Mouse (Mus musculus) MEL (cell line): Measurements from ENCODE around the gene Plk2.

Experiments used
- BHLHE40 ChIP-seq: IDR thresholded peaks from 2 replicates; pipeline ENCODE4 v1.6.1; 2012; ENCODE audit warnings: low read depth, mild to moderate bottlenecking, inconsistent platforms, low read length, improper control_type of control experiment, borderline replicate concordance
- CTCF ChIP-seq, 3 experiments: IDR thresholded peaks in 2 of 3; conservative IDR thresholded peaks in 1 of 3; 2 replicates each; pipeline ENCODE4 v1.5.1; 2011 to 2012; ENCODE audit warnings: low read length in 3 of 3, low read depth in 2 of 3, mild to moderate bottlenecking in 2 of 3, improper control_type of control experiment in 1 of 3, inconsistent platforms in 1 of 3, mixed read lengths in 1 of 3, moderate library complexity in 1 of 3; ENCODE audit not compliant: control insufficient read depth in 1 of 3, insufficient read depth in 1 of 3, poor library complexity in 1 of 3, severe bottlenecking in 1 of 3
- E2F4 ChIP-seq: IDR thresholded peaks from 2 replicates; pipeline ENCODE4 v1.6.1; 2011; ENCODE audit warnings: low read depth, low read length, improper control_type of control experiment, borderline replicate concordance
- EP300 ChIP-seq, 2 experiments: IDR thresholded peaks; 2 replicates each; pipeline ENCODE4 v1.6.1; 2011; ENCODE audit warnings: improper control_type of control experiment in 2 of 2, low read length in 2 of 2, low read depth in 1 of 2, mild to moderate bottlenecking in 1 of 2
- GABPA ChIP-seq: IDR thresholded peaks from 2 replicates; pipeline ENCODE4 v1.6.1; 2012; ENCODE audit warnings: low read depth, mild to moderate bottlenecking, inconsistent platforms, low read length, improper control_type of control experiment, moderate library complexity
- HCFC1 ChIP-seq: IDR thresholded peaks from 2 replicates; pipeline ENCODE4 v1.6.1; 2012; ENCODE audit warnings: low read depth, mild to moderate bottlenecking, inconsistent platforms, low read length, improper control_type of control experiment, moderate library complexity
- JUND ChIP-seq: IDR thresholded peaks from 2 replicates; pipeline ENCODE4 v1.6.1; 2011; ENCODE audit warnings: low read depth, mild to moderate bottlenecking, improper control_type of control experiment, low read length
- MEF2A ChIP-seq: IDR thresholded peaks from 2 replicates; pipeline ENCODE4 v1.6.1; 2014; ENCODE audit warnings: low read depth, mild to moderate bottlenecking, inconsistent platforms, low read length, improper control_type of control experiment; ENCODE audit not compliant: poor library complexity, insufficient replicate concordance, severe bottlenecking; ENCODE audit errors: extremely low read depth
- MYC ChIP-seq: IDR thresholded peaks from 2 replicates; pipeline ENCODE4 v1.6.1; 2011; ENCODE audit warnings: low read depth, mild to moderate bottlenecking, low read length, improper control_type of control experiment, moderate library complexity
- POLR2A ChIP-seq, 2 experiments: IDR thresholded peaks; 2 replicates each; pipeline ENCODE4 v1.6.1; 2011 to 2012; ENCODE audit warnings: low read length in 2 of 2, mild to moderate bottlenecking in 2 of 2, control low read depth in 1 of 2, improper control_type of control experiment in 1 of 2, low read depth in 1 of 2, moderate library complexity in 1 of 2; ENCODE audit not compliant: control insufficient read depth in 1 of 2, insufficient read depth in 1 of 2, poor library complexity in 1 of 2
- RAD21 ChIP-seq: IDR thresholded peaks from 2 replicates; pipeline ENCODE4 v1.6.1; 2011; ENCODE audit warnings: mild to moderate bottlenecking, low read depth, low read length, improper control_type of control experiment
- SIN3A ChIP-seq: IDR thresholded peaks from 2 replicates; pipeline ENCODE4 v1.6.1; 2012; ENCODE audit warnings: low read length, improper control_type of control experiment, inconsistent platforms
- ZC3H11A ChIP-seq: IDR thresholded peaks from 2 replicates; pipeline ENCODE4 v1.6.1; 2012; ENCODE audit warnings: low read depth, mild to moderate bottlenecking, inconsistent platforms, low read length, improper control_type of control experiment
- ZMIZ1 ChIP-seq: IDR thresholded peaks from 2 replicates; pipeline ENCODE4 v1.6.1; 2012; ENCODE audit warnings: low read depth, mild to moderate bottlenecking, inconsistent platforms, low read length, improper control_type of control experiment, moderate library complexity

GRCm38 (mm10) chr13:110356941-110357340 lies 37.9 kb upstream of the Plk2 start, which contains the start of gene Gapt:
- TF ChIP-seq ZMIZ1 (no peak), CTCF (IDR thresholded peaks at IDR 0.05 in 2 of 3, conservative IDR thresholded peaks at IDR 0.05 in 1 of 3; ENCODE audit: control insufficient read depth in 1 of 3, insufficient read depth in 1 of 3, low read depth in 2 of 3, low read length in 3 of 3, poor library complexity in 1 of 3, severe bottlenecking in 1 of 3) (no peak), JUND (no peak), ZC3H11A (no peak), EP300 (IDR thresholded peaks at IDR 0.05; ENCODE audit: low read depth in 1 of 2, low read length in 2 of 2) (no peak), POLR2A (IDR thresholded peaks at IDR 0.05; ENCODE audit: control insufficient read depth in 1 of 2, insufficient read depth in 1 of 2, low read depth in 1 of 2, low read length in 2 of 2, poor library complexity in 1 of 2) (no peak), RAD21 (no peak), MEF2A (no peak), SIN3A (no peak), BHLHE40 (no peak), MYC (no peak), GABPA (no peak), HCFC1 (no peak), E2F4 (no peak)
